Comparison of ENCODE assay signal across 8 mouse cellular contexts in genomic region chr2:92008623-92009404, GRCm38 (mm10). TPM values are rescaled to one million over a fixed set of nuclear protein-coding genes. Genes with fewer than 3 reads are reported as not detected.
DNase-seq lines count a peak whose midpoint lies in the region; ATAC-seq and TF ChIP-seq lines count a peak whose summit lies in the region.

No protein-coding gene starts in this region.

- H3K4me1 ChIP-seq in heart, embryonic 15.5 days (replicated peaks): peaks cover 43% of the 10 kb centered on the region
- H3K4me1 ChIP-seq in G1E (ENCODE audit: insufficient read depth, low read depth, low read length): peaks cover 26% of the 10 kb centered on the region
- H3K4me1 ChIP-seq in embryonic fibroblast, embryonic 13.5 days (ENCODE audit: control insufficient read depth, insufficient read depth, low read length): peaks cover 43% of the 10 kb centered on the region
- H3K4me1 ChIP-seq in liver, embryonic 11.5 days (replicated peaks; ENCODE audit: control insufficient read depth, insufficient read depth, low read length): peaks cover 32% of the 10 kb centered on the region
- H3K4me1 ChIP-seq in neural tube, embryonic 14.5 days (ENCODE audit: control insufficient read depth, insufficient read depth, low read length): peaks cover 17% of the 10 kb centered on the region

- H3K27ac ChIP-seq in heart, embryonic 15.5 days: peak overlapping the region; percentile 87
- H3K27ac ChIP-seq in embryonic fibroblast, embryonic 13.5 days (ENCODE audit: insufficient read depth, low read length): peak overlapping the region; percentile 98
- H3K27ac ChIP-seq in liver, embryonic 11.5 days (ENCODE audit: low read depth, low read length): peak overlapping the region; percentile 76; the same call in 1 of the 2 replicates
- peak overlapping the region; percentile 63 for H3K27ac ChIP-seq in neural tube, embryonic 14.5 days (ENCODE audit: low read depth, low read length)

- intact Hi-C loops in heart, postnatal 25 days (cut with DNase I): loop anchor here (2.0 to 5.0 kb wide), 2 partner anchors 16 to 173 kb away; partner anchors contain the start of gene Creb3l1

- ATAC-seq in heart, embryonic 15.5 days (replicated peaks; ENCODE audit: insufficient number of reproducible peaks, insufficient read depth, low FRiP score, low read depth): peak; percentile 7; the same call in 1 of the 2 replicates
- ATAC-seq in G1E (ENCODE audit: extremely low read depth, insufficient number of reproducible peaks, low FRiP score, poor library complexity, severe bottlenecking): no peak
- ATAC-seq in liver, embryonic 11.5 days (replicated peaks; ENCODE audit: low FRiP score): peak; percentile 29
- ATAC-seq in neural tube, embryonic 14.5 days (ENCODE audit: low read depth): peak; percentile 16; the same call in 1 of the 2 replicates

- H3K9ac ChIP-seq in heart, embryonic 15.5 days: peak overlapping the region; percentile 56
- peak overlapping the region; percentile 73 for H3K9ac ChIP-seq in liver, embryonic 11.5 days (ENCODE audit: low read depth, low read length)
- peak overlapping the region; percentile 66 for H3K9ac ChIP-seq in neural tube, embryonic 14.5 days (replicated peaks; ENCODE audit: low read depth, low read length)

- H3K27me3 ChIP-seq in heart, embryonic 15.5 days: 0 out of 2 replicates have a peak, but pooled peaks cover 6% of the 10 kb centered on the region
- H3K27me3 ChIP-seq in G1E (ENCODE audit: insufficient read depth, low read length): peaks cover 50% of the 10 kb centered on the region
- no peaks in the 10 kb centered on the region for H3K27me3 ChIP-seq in liver, embryonic 11.5 days (replicated peaks; ENCODE audit: control insufficient read depth, insufficient read depth, low read length)
- no peaks in the 10 kb centered on the region for H3K27me3 ChIP-seq in neural tube, embryonic 14.5 days (ENCODE audit: control insufficient read depth, insufficient read depth, low read length)

- H3K4me3 ChIP-seq in heart, embryonic 15.5 days: peak overlapping the region; percentile 58
- H3K4me3 ChIP-seq in G1E (ENCODE audit: low read depth, low read length): peak overlapping the region; percentile 71
- peak overlapping the region; percentile 33 for H3K4me3 ChIP-seq in embryonic fibroblast, embryonic 13.5 days (ENCODE audit: insufficient read depth, low read length)
- H3K4me3 ChIP-seq in liver, embryonic 11.5 days (ENCODE audit: low read depth, low read length): peak overlapping the region; percentile 61
- H3K4me3 ChIP-seq in neural tube, embryonic 14.5 days (ENCODE audit: low read depth, low read length): peak overlapping the region; percentile 49

- 3% methylated on average over 20 of the region's 20 CpGs for WGBS in heart, embryonic 15.5 days
- WGBS in liver, embryonic 11.5 days: 5% methylated on average over 20 of the region's 20 CpGs
- WGBS in neural tube, embryonic 14.5 days: under 1% methylated on average over 20 of the region's 20 CpGs

- DNase-seq in heart, postnatal 25 days (ENCODE audit: low spot score): no peak
- DNase-seq in G1E (ENCODE audit: low spot score): no peak
- DNase-seq in liver, embryonic 11.5 days (ENCODE audit: low spot score): no peak
- no peak for DNase-seq in layer of hippocampus, adult 9-10 months (ENCODE audit: low spot score)
- no peak for DNase-seq in gastrocnemius, postnatal 25 days

- H3K36me3 ChIP-seq in heart, embryonic 15.5 days: no peaks in the 10 kb centered on the region
- H3K36me3 ChIP-seq in G1E (replicated peaks): no peaks in the 10 kb centered on the region
- no peaks in the 10 kb centered on the region for H3K36me3 ChIP-seq in liver, embryonic 11.5 days (ENCODE audit: control insufficient read depth, insufficient read depth, low read length)
- H3K36me3 ChIP-seq in neural tube, embryonic 14.5 days (ENCODE audit: control insufficient read depth, insufficient read depth, low read length): no peaks in the 10 kb centered on the region

- H3K4me2 ChIP-seq in heart, embryonic 15.5 days: peak overlapping the region; percentile 88
- peak overlapping the region; percentile 95 for H3K4me2 ChIP-seq in liver, embryonic 11.5 days
- H3K4me2 ChIP-seq in neural tube, embryonic 14.5 days (ENCODE audit: low read depth, low read length): peak overlapping the region; percentile 89

- no peak for TF ChIP-seq CTCF in G1E (IDR thresholded peaks at IDR 0.05; ENCODE audit: low read depth, low read length)
- no peak for TF ChIP-seq CTCF in embryonic fibroblast, embryonic 13.5 days (IDR thresholded peaks at IDR 0.05; ENCODE audit: borderline replicate concordance, insufficient read depth, low read length)

- no peaks in the 10 kb centered on the region for H3K9me3 ChIP-seq in heart, embryonic 15.5 days (replicated peaks)
- H3K9me3 ChIP-seq in G1E (replicated peaks): no peaks in the 10 kb centered on the region
- no peaks in the 10 kb centered on the region for H3K9me3 ChIP-seq in liver, embryonic 11.5 days (ENCODE audit: control insufficient read depth, low read length)
- no peaks in the 10 kb centered on the region for H3K9me3 ChIP-seq in neural tube, embryonic 14.5 days (ENCODE audit: control insufficient read depth, low read length)

- peak; percentile 43 for TF ChIP-seq POLR2A in embryonic fibroblast, embryonic 13.5 days (IDR thresholded peaks at IDR 0.05; ENCODE audit: low read depth, low read length)

RNA-seq across cellular contexts. Expression of gene Creb3l1, which starts 15.5 kb away (rescaled TPM):
- 7.5 and 11.2 TPM in 2 replicates for polyA plus RNA-seq in heart, embryonic 15.5 days (2015; fragmentation: Nextera tagmentation; extraction: Ambion mirVana)
- 1 to 10 TPM; 4.5 to 6.8 TPM for total RNA-seq in heart, postnatal 25 days (2021)
- total RNA-seq in G1E (2014; fragmentation: Nextera tagmentation) (2.5 and 2.8 TPM in 2 replicates), G1E (2017) (1.4 and 1.5 TPM in 2 replicates)
- polyA plus RNA-seq in G1E (2012): 1.1 and 1.4 TPM in 2 replicates
- polyA plus RNA-seq in embryonic fibroblast, embryonic 13.5 days (2011; ENCODE audit: insufficient read length, low read depth, missing spikeins): 101 and 119 TPM in 2 replicates
- polyA plus RNA-seq in liver, embryonic 11.5 days (2014; fragmentation: Nextera tagmentation; extraction: Ambion mirVana): 5.7 and 6.1 TPM in 2 replicates
- 1.2 and 4.5 TPM in 2 replicates for polyA plus RNA-seq in neural tube, embryonic 14.5 days (2014; fragmentation: Nextera tagmentation; extraction: Ambion mirVana)
- total RNA-seq in gastrocnemius, postnatal 25 days (2021): 10 to 100 TPM in 1 of 2 experiments, 1 to 10 TPM in 1; 8.0 to 10.3 TPM

RNA-seq across cellular contexts. Expression of gene Dgkz, which starts 33.1 kb away (rescaled TPM):
- polyA plus RNA-seq in heart, embryonic 15.5 days (2015; fragmentation: Nextera tagmentation; extraction: Ambion mirVana): 26.6 and 48.2 TPM in 2 replicates
- total RNA-seq in heart, postnatal 25 days (2021): 10 to 100 TPM; 37.7 to 46.9 TPM
- 290 and 308 TPM in 2 replicates for total RNA-seq in G1E (2014; fragmentation: Nextera tagmentation)
- total RNA-seq in G1E (2017): 115 and 146 TPM in 2 replicates
- 403 and 416 TPM in 2 replicates for polyA plus RNA-seq in G1E (2012)
- 29.3 and 40.4 TPM in 2 replicates for polyA plus RNA-seq in embryonic fibroblast, embryonic 13.5 days (2011; ENCODE audit: insufficient read length, low read depth, missing spikeins)
- polyA plus RNA-seq in liver, embryonic 11.5 days (2014; fragmentation: Nextera tagmentation; extraction: Ambion mirVana): 81.4 and 85.9 TPM in 2 replicates
- 36.7 and 51.1 TPM in 2 replicates for polyA plus RNA-seq in neural tube, embryonic 14.5 days (2014; fragmentation: Nextera tagmentation; extraction: Ambion mirVana)
- total RNA-seq in gastrocnemius, postnatal 25 days (2021): 10 to 100 TPM; 32.3 to 34.8 TPM
